Mouse (Mus musculus) neutrophil, adult 59 days (primary cell): ENCODE results near the gene Scrn2. TPM values are rescaled to one million over a fixed set of nuclear protein-coding genes. Genes with fewer than 3 reads are reported as not detected.

Experiments used
- total RNA-seq, 2 experiments: library from RNA; stranded (reverse); gene quantifications; 1 replicate in 1 of 2; 2 replicates in 1 of 2; pipeline ENCODE4 v1.2.4; 2023

Gene Scrn2
- 1 to 10 TPM; 1.9 to 2.3 TPM for total RNA-seq

GRCm38 (mm10) chr11:97029686-97030417, at the start of gene Scrn2:
Scrn2 (plus strand) TSS chr11:97029938.

DNA sequence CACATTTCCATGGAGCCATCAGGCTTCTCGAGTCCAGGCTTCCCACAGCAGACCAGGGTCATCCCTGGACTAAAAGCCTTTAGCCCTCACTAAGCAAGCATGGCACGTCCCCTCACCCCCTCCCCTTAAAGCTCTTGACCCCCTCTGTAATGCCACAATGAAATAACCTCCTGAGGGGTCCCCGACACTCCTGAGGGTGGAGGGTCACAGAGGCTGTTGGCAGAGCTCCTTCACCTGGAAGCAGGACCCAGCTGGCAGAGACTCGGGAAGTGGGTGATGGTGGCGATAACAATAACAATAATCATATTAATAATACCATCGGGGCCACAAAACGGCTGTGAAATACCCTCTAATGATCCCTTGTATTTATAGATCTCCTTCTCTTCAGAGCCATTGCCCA, 46.9 kb upstream of the Scrn2 start, which contains the start of gene Sp2:
Sp2 (minus strand) TSS at position 101 of the 400 bp plus-strand sequence.

DNA sequence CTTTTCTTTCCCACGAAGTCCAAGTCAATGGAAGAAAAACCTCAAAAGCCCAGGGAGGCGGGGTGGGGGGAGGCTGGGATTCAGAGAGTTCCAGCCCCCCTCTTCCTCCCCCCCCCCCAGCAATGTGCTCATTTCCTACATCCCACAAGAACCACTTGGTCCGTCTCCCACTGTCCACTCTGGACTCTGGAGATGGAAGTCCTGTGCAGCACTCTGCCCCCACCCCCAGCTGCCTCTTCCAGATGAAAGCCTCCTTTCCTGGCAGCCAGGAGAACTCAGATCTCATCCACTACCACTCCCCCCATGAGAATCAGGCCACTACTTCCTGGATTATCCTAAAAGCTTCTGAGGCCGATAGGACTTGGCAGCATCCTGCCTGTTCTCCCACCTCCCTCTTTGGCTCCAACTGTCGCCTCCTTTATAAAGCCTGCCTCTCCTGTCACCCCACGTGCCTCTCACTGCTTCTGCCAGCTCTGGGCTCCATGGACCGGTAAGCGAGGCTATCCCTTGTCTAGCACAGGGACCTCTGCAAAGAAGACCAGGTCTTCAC, 16.5 kb upstream of the Scrn2 start, which contains the start of gene Sp6:
Sp6 (plus strand) TSS at position 274 of the 550 bp plus-strand sequence.

DNA sequence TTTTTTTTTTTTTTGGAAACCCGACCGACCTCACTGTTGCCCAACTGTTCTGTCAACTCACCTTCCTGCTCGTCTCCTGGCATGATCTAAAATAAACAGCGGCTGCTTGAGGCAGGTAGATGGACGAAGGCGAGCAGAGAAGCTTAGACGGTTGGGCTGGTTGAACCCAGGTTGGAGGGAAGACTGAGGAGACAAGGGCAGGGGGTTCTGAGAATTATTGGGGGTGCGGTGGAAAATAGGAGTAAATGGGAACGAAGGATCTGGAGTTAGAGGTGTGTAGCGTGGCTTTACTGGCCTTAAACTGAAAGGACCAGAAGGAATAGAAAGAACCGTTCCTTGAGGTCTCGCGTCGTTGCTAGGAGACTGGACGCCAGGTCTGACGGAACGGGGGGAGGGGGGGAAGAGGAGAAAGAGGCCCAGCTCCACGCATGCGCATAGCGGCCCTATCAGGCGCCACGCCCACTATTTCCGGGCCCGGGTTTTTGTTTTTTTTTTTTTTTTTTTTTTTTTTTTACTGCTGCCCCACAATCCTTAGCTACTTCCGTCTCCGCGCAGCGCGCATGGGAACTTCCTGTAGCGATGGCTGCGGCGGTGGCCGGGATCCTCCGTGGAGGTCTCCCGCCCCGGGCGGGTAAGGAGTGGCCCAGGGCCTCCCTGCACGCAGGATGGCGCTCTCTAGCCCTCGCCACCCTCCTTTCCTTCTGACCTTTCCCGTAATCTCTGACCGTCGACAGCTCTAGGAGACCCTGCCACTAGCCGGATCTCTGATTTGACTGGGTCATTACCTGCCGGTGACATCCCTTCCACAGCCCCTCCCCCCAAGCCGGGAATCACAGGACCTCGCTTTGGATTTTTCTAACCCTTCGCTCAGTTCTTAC, 11.5 kb downstream of the Scrn2 start, which contains the start of the genes Lrrc46 and Mrpl10:
Lrrc46 (minus strand) TSS at position 386 of the 878 bp plus-strand sequence.
Mrpl10 (plus strand) TSS at position 539 of the 878 bp plus-strand sequence.

GRCm38 (mm10) chr11:97050216-97050943, 20.6 kb downstream of the Scrn2 start, which contains the start of gene Osbpl7:
Osbpl7 (plus strand) TSS chr11:97050628.

Other genes starting within 250 kb of the Scrn2 start
- gene Cbx1, start 240.8 kb upstream of the Scrn2 start, total RNA-seq, result 10 to 100 TPM; 30.5 to 33.8 TPM
- 10 to 100 TPM; 38.8 to 48.5 TPM for gene Nfe2l1, start 200.0 kb upstream of the Scrn2 start, total RNA-seq
- gene Copz2, start 180.1 kb upstream of the Scrn2 start, total RNA-seq, result under 1 TPM; 0.49 to 0.91 TPM
- gene Cdk5rap3, start 113.4 kb upstream of the Scrn2 start, total RNA-seq, result 10 to 100 TPM; 33.4 to 50.9 TPM
- gene Prr15l, start 101.8 kb upstream of the Scrn2 start, total RNA-seq, result under 1 TPM in 1 of 2 experiments, not detected in 1; 0.24 TPM
- gene Pnpo, start 86.0 kb upstream of the Scrn2 start, total RNA-seq, result 10 to 100 TPM; 13.4 to 15.7 TPM
- 10 to 100 TPM; 31.3 to 40.5 TPM for gene Sp2, start 47.0 kb upstream of the Scrn2 start, total RNA-seq
- gene Sp6, start 16.5 kb upstream of the Scrn2 start, total RNA-seq, result not detected
- gene Lrrc46, start 11.5 kb downstream of the Scrn2 start, total RNA-seq, result under 1 TPM; 0.27 to 0.57 TPM
- gene Mrpl10, start 11.6 kb downstream of the Scrn2 start, total RNA-seq, result 10 to 100 TPM; 39.9 to 44.8 TPM
- 10 to 100 TPM; 20.9 to 21.4 TPM for gene Osbpl7, start 20.7 kb downstream of the Scrn2 start, total RNA-seq
- under 1 TPM in 1 of 2 experiments, not detected in 1; 0.13 TPM for gene Tbx21, start 85.4 kb downstream of the Scrn2 start, total RNA-seq
- gene Tbkbp1, start 121.6 kb downstream of the Scrn2 start, total RNA-seq, result 10 to 100 TPM; 34.7 to 51.1 TPM
- 100 to 1,000 TPM in 1 of 2 experiments, 10 to 100 TPM in 1; 95.5 to 111 TPM for gene Kpnb1, start 157.9 kb downstream of the Scrn2 start, total RNA-seq